Mouse (Mus musculus): ENCODE measurements around the gene Pcp2. TPM values are rescaled to one million over a fixed set of nuclear protein-coding genes. Genes with fewer than 3 reads are reported as not detected.

Gene Pcp2
- 0.53 and 2.7 TPM in 2 replicates for polyA plus RNA-seq (2014; fragmentation: Nextera tagmentation; extraction: Ambion mirVana)

GRCm38 (mm10) chr8:3625445-3625844, at the start of gene Pcp2:
Gene Pcp2, minus strand, starts transcription at chr8:3625545.
- Histone ChIP-seq H3K9ac (ENCODE audit: low read length) (no peak within 1 kb of the TSS), H3K27ac (ENCODE audit: low read depth, low read length) (no peak within 1 kb of the TSS), H3K4me1 (ENCODE audit: control insufficient read depth, insufficient read depth, low read length) (peaks cover 5% of the 10 kb centered on the region; the same call in 1 of the 2 replicates), H3K9me3 (replicated peaks; ENCODE audit: control insufficient read depth, low read length) (no peaks in the 10 kb centered on the region), H3K4me2 (ENCODE audit: low read length) (no peak within 1 kb of the TSS), H3K36me3 (ENCODE audit: control insufficient read depth, insufficient read depth, low read length) (no peaks in the 10 kb centered on the region), H3K4me3 (ENCODE audit: low read depth, low read length) (no peak within 1 kb of the TSS), H3K27me3 (replicated peaks; ENCODE audit: control insufficient read depth, insufficient read depth, low read length) (no peaks in the 10 kb centered on the region)
- DNase-seq (ENCODE audit: low spot score), result no peak
- WGBS, result 67% methylated on average over 1 of the region's 1 CpGs
- ATAC-seq, result no peak

GRCm38 (mm10) chr8:3674671-3675070, 49.3 kb upstream of the Pcp2 start:
- H3K9me3 ChIP-seq (replicated peaks; ENCODE audit: control insufficient read depth, low read length), result no peaks in the 10 kb centered on the region
- H3K4me2 ChIP-seq (ENCODE audit: low read length), result no peak overlapping the region
- peaks cover 10% of the 10 kb centered on the region for H3K36me3 ChIP-seq (ENCODE audit: control insufficient read depth, insufficient read depth, low read length)
- H3K4me3 ChIP-seq (ENCODE audit: low read depth, low read length), result no peak overlapping the region
- peaks cover 7% of the 10 kb centered on the region; the same call in 1 of the 2 replicates for H3K4me1 ChIP-seq (ENCODE audit: control insufficient read depth, insufficient read depth, low read length)
- DNase-seq (ENCODE audit: low spot score) (no peak), ATAC-seq (no peak)
- no peak overlapping the region for H3K9ac ChIP-seq (ENCODE audit: low read length)
- H3K27me3 ChIP-seq (replicated peaks; ENCODE audit: control insufficient read depth, insufficient read depth, low read length), result no peaks in the 10 kb centered on the region
- 50% methylated on average over 3 of the region's 3 CpGs for WGBS
- H3K27ac ChIP-seq (ENCODE audit: low read depth, low read length), result no peak overlapping the region

- H3K9me3 ChIP-seq (replicated peaks; ENCODE audit: control insufficient read depth, low read length), result no peaks in the 10 kb centered on the region
- peak within 1 kb of the TSS; percentile 70 for H3K9ac ChIP-seq (ENCODE audit: low read length)
- H3K4me2 ChIP-seq (ENCODE audit: low read length), result peak within 1 kb of the TSS; percentile 65
- under 1% methylated on average over 23 of the region's 23 CpGs for WGBS
- H3K36me3 ChIP-seq (ENCODE audit: control insufficient read depth, insufficient read depth, low read length), result no peaks in the 10 kb centered on the region
- no peaks in the 10 kb centered on the region for H3K27me3 ChIP-seq (replicated peaks; ENCODE audit: control insufficient read depth, insufficient read depth, low read length)
- DNase-seq (ENCODE audit: low spot score) (peak; percentile 87), ATAC-seq (peak; percentile 84)
- H3K4me1 ChIP-seq (ENCODE audit: control insufficient read depth, insufficient read depth, low read length), result no peaks in the 10 kb centered on the region
- H3K4me3 ChIP-seq (ENCODE audit: low read depth, low read length), result peak within 1 kb of the TSS; percentile 47
- H3K27ac ChIP-seq (ENCODE audit: low read depth, low read length), result peak within 1 kb of the TSS; percentile 70
Observed at GRCm38 (mm10) chr8:3671980-3672491, 46.7 kb upstream of the Pcp2 start, which contains the start of gene Fcor. Gene Fcor, minus strand, starts transcription at chr8:3672362.

- no peak overlapping the region for H3K4me2 ChIP-seq (ENCODE audit: low read length)
- H3K9ac ChIP-seq (ENCODE audit: low read length), result no peak overlapping the region
- no peak overlapping the region for H3K4me3 ChIP-seq (ENCODE audit: low read depth, low read length)
- DNase-seq (ENCODE audit: low spot score), result no peak
- no peaks in the 10 kb centered on the region for H3K9me3 ChIP-seq (replicated peaks; ENCODE audit: control insufficient read depth, low read length)
- no peak overlapping the region for H3K27ac ChIP-seq (ENCODE audit: low read depth, low read length)
- no peaks in the 10 kb centered on the region for H3K4me1 ChIP-seq (ENCODE audit: control insufficient read depth, insufficient read depth, low read length)
- no peaks in the 10 kb centered on the region for H3K27me3 ChIP-seq (replicated peaks; ENCODE audit: control insufficient read depth, insufficient read depth, low read length)
- ATAC-seq, result no peak
- 87% methylated on average over 2 of the region's 2 CpGs for WGBS
- H3K36me3 ChIP-seq (ENCODE audit: control insufficient read depth, insufficient read depth, low read length), result no peaks in the 10 kb centered on the region
Observed at GRCm38 (mm10) chr8:3670388-3670787, 45.0 kb upstream of the Pcp2 start.

GRCm38 (mm10) chr8:3665507-3665906, 40.2 kb upstream of the Pcp2 start, which contains the start of gene Mcemp1:
Gene Mcemp1, plus strand, starts transcription at chr8:3665754.
- Histone ChIP-seq H3K4me3 (ENCODE audit: low read depth, low read length) (no peak within 1 kb of the TSS), H3K9ac (ENCODE audit: low read length) (no peak within 1 kb of the TSS), H3K27me3 (replicated peaks; ENCODE audit: control insufficient read depth, insufficient read depth, low read length) (no peaks in the 10 kb centered on the region), H3K36me3 (ENCODE audit: control insufficient read depth, insufficient read depth, low read length) (no peaks in the 10 kb centered on the region), H3K4me2 (ENCODE audit: low read length) (no peak within 1 kb of the TSS), H3K9me3 (replicated peaks; ENCODE audit: control insufficient read depth, low read length) (no peaks in the 10 kb centered on the region), H3K4me1 (ENCODE audit: control insufficient read depth, insufficient read depth, low read length) (no peaks in the 10 kb centered on the region), H3K27ac (ENCODE audit: low read depth, low read length) (no peak within 1 kb of the TSS)
- no peak for ATAC-seq
- WGBS, result 80% methylated on average over 6 of the region's 6 CpGs
- DNase-seq (ENCODE audit: low spot score), result no peak

- DNase-seq (ENCODE audit: low spot score) (no peak), ATAC-seq (no peak)
- Histone ChIP-seq H3K9me3 (replicated peaks; ENCODE audit: control insufficient read depth, low read length) (no peaks in the 10 kb centered on the region), H3K27me3 (replicated peaks; ENCODE audit: control insufficient read depth, insufficient read depth, low read length) (no peaks in the 10 kb centered on the region), H3K27ac (ENCODE audit: low read depth, low read length) (no peak overlapping the region), H3K4me2 (ENCODE audit: low read length) (no peak overlapping the region), H3K9ac (ENCODE audit: low read length) (no peak overlapping the region), H3K36me3 (ENCODE audit: control insufficient read depth, insufficient read depth, low read length) (no peaks in the 10 kb centered on the region), H3K4me3 (ENCODE audit: low read depth, low read length) (no peak overlapping the region), H3K4me1 (ENCODE audit: control insufficient read depth, insufficient read depth, low read length) (no peaks in the 10 kb centered on the region)
- WGBS, result 63% methylated on average over 5 of the region's 5 CpGs
Observed at GRCm38 (mm10) chr8:3664405-3664804, 39.1 kb upstream of the Pcp2 start.

- WGBS, result 87% methylated on average over 8 of the region's 8 CpGs
- Histone ChIP-seq H3K27me3 (replicated peaks; ENCODE audit: control insufficient read depth, insufficient read depth, low read length) (no peaks in the 10 kb centered on the region), H3K27ac (ENCODE audit: low read depth, low read length) (no peak overlapping the region), H3K36me3 (ENCODE audit: control insufficient read depth, insufficient read depth, low read length) (no peaks in the 10 kb centered on the region), H3K4me3 (ENCODE audit: low read depth, low read length) (no peak overlapping the region), H3K4me2 (ENCODE audit: low read length) (no peak overlapping the region), H3K4me1 (ENCODE audit: control insufficient read depth, insufficient read depth, low read length) (peaks cover 2% of the 10 kb centered on the region; the same call in 1 of the 2 replicates), H3K9ac (ENCODE audit: low read length) (no peak overlapping the region), H3K9me3 (replicated peaks; ENCODE audit: control insufficient read depth, low read length) (no peaks in the 10 kb centered on the region)
- DNase-seq (ENCODE audit: low spot score) (no peak), ATAC-seq (no peak)
Observed at GRCm38 (mm10) chr8:3660889-3661288, 35.5 kb upstream of the Pcp2 start.

GRCm38 (mm10) chr8:3656725-3657381, 31.5 kb upstream of the Pcp2 start:
- H3K27ac ChIP-seq (ENCODE audit: low read depth, low read length), result no peak overlapping the region
- peak; percentile 30 for DNase-seq (ENCODE audit: low spot score)

GRCm38 (mm10) chr8:3655526-3655925, 30.2 kb upstream of the Pcp2 start, which contains the start of gene Retn:
Gene Retn, plus strand, starts transcription at chr8:3655770.
- no peak for DNase-seq (ENCODE audit: low spot score)
- H3K27me3 ChIP-seq (replicated peaks; ENCODE audit: control insufficient read depth, insufficient read depth, low read length), result no peaks in the 10 kb centered on the region
- ATAC-seq, result no peak
- H3K4me2 ChIP-seq (ENCODE audit: low read length), result no peak within 1 kb of the TSS
- no peak within 1 kb of the TSS for H3K9ac ChIP-seq (ENCODE audit: low read length)
- H3K4me1 ChIP-seq (ENCODE audit: control insufficient read depth, insufficient read depth, low read length), result peaks cover 2% of the 10 kb centered on the region; the same call in 1 of the 2 replicates
- 80% methylated on average over 3 of the region's 3 CpGs for WGBS
- H3K4me3 ChIP-seq (ENCODE audit: low read depth, low read length), result no peak within 1 kb of the TSS
- H3K36me3 ChIP-seq (ENCODE audit: control insufficient read depth, insufficient read depth, low read length), result no peaks in the 10 kb centered on the region
- no peaks in the 10 kb centered on the region for H3K9me3 ChIP-seq (replicated peaks; ENCODE audit: control insufficient read depth, low read length)
- H3K27ac ChIP-seq (ENCODE audit: low read depth, low read length), result no peak within 1 kb of the TSS

More at GRCm38 (mm10) chr8:3656725-3657381, 31.5 kb upstream of the Pcp2 start:
- peak; percentile 58; the same call in 1 of the 2 replicates for ATAC-seq
- H3K36me3 ChIP-seq (ENCODE audit: control insufficient read depth, insufficient read depth, low read length), result no peaks in the 10 kb centered on the region
- H3K27me3 ChIP-seq (replicated peaks; ENCODE audit: control insufficient read depth, insufficient read depth, low read length), result no peaks in the 10 kb centered on the region
- H3K9me3 ChIP-seq (replicated peaks; ENCODE audit: control insufficient read depth, low read length), result no peaks in the 10 kb centered on the region
- H3K4me2 ChIP-seq (ENCODE audit: low read length), result peak overlapping the region; percentile 23; the same call in 1 of the 2 replicates
- 18% methylated on average over 7 of the region's 7 CpGs for WGBS
- peaks cover 2% of the 10 kb centered on the region; the same call in 1 of the 2 replicates for H3K4me1 ChIP-seq (ENCODE audit: control insufficient read depth, insufficient read depth, low read length)
- no peak overlapping the region for H3K9ac ChIP-seq (ENCODE audit: low read length)
- no peak overlapping the region for H3K4me3 ChIP-seq (ENCODE audit: low read depth, low read length)

Measured in forebrain, embryonic 14.5 days (tissue).